Mouse (Mus musculus) small intestine, adult 2 months (tissue): ENCODE data around the gene Tmem43. TPM values are rescaled to one million over a fixed set of nuclear protein-coding genes. Genes with fewer than 3 reads are reported as not detected.

Experiments used
- H3K27ac ChIP-seq: fragments of 200-500 bp; 2 replicates; pipeline ENCODE4 v1.5.1; 2012; ENCODE audit warnings: low read depth, low read length, control low read depth, inconsistent platforms; ENCODE audit not compliant: insufficient read depth
- H3K27me3 ChIP-seq: fragments of 200-500 bp; 2 replicates; pipeline ENCODE4 v1.6.1; 2012; ENCODE audit warnings: mild to moderate bottlenecking, moderate library complexity, low read length, inconsistent platforms; ENCODE audit not compliant: control insufficient read depth, insufficient read depth
- H3K36me3 ChIP-seq: fragments of 200-500 bp; 2 replicates; pipeline ENCODE4 v1.6.1; 2012; ENCODE audit warnings: mild to moderate bottlenecking, low read length, control low read depth, inconsistent platforms; ENCODE audit not compliant: control insufficient read depth, insufficient read depth
- H3K4me1 ChIP-seq: fragments of 200-500 bp; 2 replicates; pipeline ENCODE4 v1.6.1; 2012; ENCODE audit warnings: low read length, inconsistent platforms, mixed read lengths; ENCODE audit not compliant: control insufficient read depth, insufficient read depth, insufficient read length
- H3K4me3 ChIP-seq: fragments of 200-500 bp; 2 replicates; pipeline ENCODE4 v1.5.1; 2012; ENCODE audit warnings: low read depth, mild to moderate bottlenecking, control low read depth, inconsistent platforms, low read length, moderate library complexity
- CTCF ChIP-seq: fragments of 200-500 bp; IDR thresholded peaks from 2 replicates; pipeline ENCODE4 v1.5.1; 2012; ENCODE audit warnings: low read depth, mild to moderate bottlenecking, control low read depth, inconsistent platforms, low read length, moderate library complexity, mixed read lengths; ENCODE audit not compliant: insufficient replicate concordance, insufficient read length; ENCODE audit errors: extremely low read depth
- POLR2A ChIP-seq: fragments of 200-500 bp; IDR thresholded peaks from 2 replicates; pipeline ENCODE4 v1.6.1; 2012; ENCODE audit warnings: low read depth, mild to moderate bottlenecking, control low read depth, inconsistent platforms, low read length, moderate library complexity
- WGBS: fragments of 180-500 bp; shearing (Covaris S2); methylation state at CpG from one replicate; pipeline ENCODE4 v1.1.7; 2018; 5-methylcytosine and 5-hydroxymethylcytosine counted together
- polyA plus RNA-seq: library from polyadenylated mRNA; depleted of rRNA; stranded (reverse); fragments of >200 nt; gene quantifications from 2 replicates; pipeline ENCODE4 v1.2.3, GENCODE M21; 2012

The Tmem43 gene
- polyA plus RNA-seq, 1 experiment = 38.8 TPM

GRCm38 (mm10) chr6:91525544-91525943 lies 52.0 kb downstream of the Tmem43 start:
- H3K4me3 ChIP-seq = no peak overlapping the region
- peaks cover 26% of the 10 kb centered on the region for H3K36me3 ChIP-seq
- no peak overlapping the region for H3K27ac ChIP-seq
- no peaks in the 10 kb centered on the region for H3K27me3 ChIP-seq
- peaks cover 3% of the 10 kb centered on the region; the same call in 1 of the 2 replicates for H3K4me1 ChIP-seq
- 90% methylated on average over 4 of the region's 4 CpGs for WGBS
- TF ChIP-seq POLR2A (no peak), CTCF (no peak)

GRCm38 (mm10) chr6:91527227-91527860 lies 53.8 kb downstream of the Tmem43 start:
- no peak overlapping the region for H3K4me3 ChIP-seq
- peak; percentile 18; the same call in 1 of the 2 replicates for TF ChIP-seq CTCF
- no peak for TF ChIP-seq POLR2A
- H3K27me3 ChIP-seq = no peaks in the 10 kb centered on the region
- H3K27ac ChIP-seq = no peak overlapping the region
- peaks cover 10% of the 10 kb centered on the region; the same call in 1 of the 2 replicates for H3K4me1 ChIP-seq
- 40% methylated on average over 5 of the region's 5 CpGs for WGBS
- H3K36me3 ChIP-seq = peaks cover 8% of the 10 kb centered on the region

- Histone ChIP-seq H3K36me3 (0 out of 2 replicates have a peak, but pooled peaks cover 3% of the 10 kb centered on the region), H3K27ac (no peak overlapping the region), H3K4me3 (no peak overlapping the region), H3K4me1 (peaks cover 16% of the 10 kb centered on the region), H3K27me3 (no peaks in the 10 kb centered on the region)
- TF ChIP-seq POLR2A = no peak
- 86% methylated on average over 7 of the region's 7 CpGs for WGBS
These were observed 54.8 kb downstream of the Tmem43 start for GRCm38 (mm10) chr6:91528265-91528664.

- WGBS = 96% methylated on average over 8 of the region's 8 CpGs
- TF ChIP-seq POLR2A = no peak
- TF ChIP-seq CTCF = no peak
- no peaks in the 10 kb centered on the region for H3K36me3 ChIP-seq
- peaks cover 34% of the 10 kb centered on the region for H3K4me1 ChIP-seq
- no peak overlapping the region for H3K27ac ChIP-seq
- no peaks in the 10 kb centered on the region for H3K27me3 ChIP-seq
- no peak overlapping the region for H3K4me3 ChIP-seq
These were observed 57.2 kb downstream of the Tmem43 start for GRCm38 (mm10) chr6:91530673-91531072.

- Histone ChIP-seq H3K4me1 (peaks cover 34% of the 10 kb centered on the region), H3K27ac (no peak overlapping the region; the same call in 1 of the 2 replicates), H3K27me3 (no peaks in the 10 kb centered on the region), H3K36me3 (no peaks in the 10 kb centered on the region), H3K4me3 (no peak overlapping the region)
- WGBS = 53% methylated on average over 6 of the region's 6 CpGs
- TF ChIP-seq CTCF (no peak), POLR2A (no peak)
These were observed 57.8 kb downstream of the Tmem43 start for GRCm38 (mm10) chr6:91531276-91531675.

GRCm38 (mm10) chr6:91532661-91533060 lies 59.2 kb downstream of the Tmem43 start:
- H3K36me3 ChIP-seq = no peaks in the 10 kb centered on the region
- H3K27ac ChIP-seq = peak overlapping the region; percentile 44
- H3K4me3 ChIP-seq = no peak overlapping the region
- peaks cover 35% of the 10 kb centered on the region for H3K4me1 ChIP-seq
- 52% methylated on average over 6 of the region's 6 CpGs for WGBS
- TF ChIP-seq POLR2A (no peak), CTCF (no peak)
- H3K27me3 ChIP-seq = no peaks in the 10 kb centered on the region

GRCm38 (mm10) chr6:91533359-91533758 lies 59.9 kb downstream of the Tmem43 start:
- Histone ChIP-seq H3K4me1 (peaks cover 36% of the 10 kb centered on the region), H3K36me3 (no peaks in the 10 kb centered on the region), H3K27me3 (no peaks in the 10 kb centered on the region), H3K27ac (no peak overlapping the region), H3K4me3 (no peak overlapping the region)
- TF ChIP-seq POLR2A (no peak), CTCF (no peak)
- 13% methylated on average over 5 of the region's 5 CpGs for WGBS
